Mouse (Mus musculus): ENCODE data around the gene Tspear. TPM values are rescaled to one million over a fixed set of nuclear protein-coding genes. Genes with fewer than 3 reads are reported as not detected.

Gene Tspear
- total RNA-seq, 4 experiments from 2014 or later = 0.35 to 1.1 (median 0.74) TPM

DNA sequence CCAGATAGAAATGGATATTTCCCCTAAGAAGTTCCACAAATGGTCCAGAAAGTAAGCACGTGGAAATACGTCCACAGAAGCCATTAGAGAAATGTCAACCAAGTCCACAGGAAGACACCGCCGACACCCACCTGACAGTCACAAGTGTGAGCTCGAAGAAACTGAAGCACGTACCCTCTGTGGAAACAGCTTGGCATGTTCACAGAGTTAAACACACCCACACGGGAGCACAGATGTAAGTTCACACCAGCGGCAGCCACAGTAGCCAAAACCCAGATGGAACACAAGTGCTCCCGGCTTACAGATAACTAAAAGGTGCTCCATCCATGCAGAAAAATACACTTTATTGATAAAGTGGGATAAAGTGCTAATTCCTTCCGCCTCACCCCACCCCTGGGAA is 241.0 kb downstream of the Tspear start:
- no peak for DNase-seq (ENCODE audit: low spot score in 2 of 2)

Small RNA genes within 50 kb of the gene (microRNA-seq; reads per million reads assigned to microRNA genes)
- 6.9 to 12.8 reads per million in 2 experiments for gene Mir1930

Other genes with a start within 250 kb of the Tspear start
- gene Fam207a, start 170.8 kb upstream of the Tspear start, total RNA-seq (2022) = 10 to 100 TPM; 26.6 to 32.7 (median 29.5) TPM
- gene Itgb2, start 156.3 kb upstream of the Tspear start, total RNA-seq (2022) = 10 to 100 TPM in 2 of 4 experiments, 1 to 10 TPM in 2; 3.8 to 20.4 (median 8.9) TPM
- 10 to 100 TPM; 80.9 to 92.5 (median 89.4) TPM for gene Pttg1ip, start 104.8 kb upstream of the Tspear start, total RNA-seq (2022)
- gene Sumo3, start 80.5 kb upstream of the Tspear start, total RNA-seq (2022) = 100 to 1,000 TPM; 172 to 216 (median 192) TPM
- 10 to 100 TPM; 17.1 to 31.9 (median 23.8) TPM for gene Gm49325, start 80.4 kb upstream of the Tspear start, total RNA-seq (2022)
- 10 to 100 TPM; 44.8 to 51.1 (median 49.0) TPM for gene Ube2g2, start 64.3 kb upstream of the Tspear start, total RNA-seq (2022)
- not detected for gene Gm19402, start 4.2 kb downstream of the Tspear start, total RNA-seq (2022)
- not detected for gene Gm9508, start 10.7 kb downstream of the Tspear start, total RNA-seq (2022)
- not detected for gene Gm10272, start 20.1 kb downstream of the Tspear start, total RNA-seq (2022)
- not detected for gene Gm10024, start 24.9 kb downstream of the Tspear start, total RNA-seq (2022)
- not detected for gene Gm10142, start 29.2 kb downstream of the Tspear start, total RNA-seq (2022)
- gene Krtap12-1, start 34.0 kb downstream of the Tspear start, total RNA-seq (2022) = not detected
- gene Gm10100, start 39.9 kb downstream of the Tspear start, total RNA-seq (2022) = not detected
- gene Gm18596, start 56.1 kb downstream of the Tspear start, total RNA-seq (2022) = not detected
- not detected for gene Gm9736, start 64.8 kb downstream of the Tspear start, total RNA-seq (2022)
- not detected for gene Gm3233, start 73.1 kb downstream of the Tspear start, total RNA-seq (2022)
- gene Gm3238, start 84.8 kb downstream of the Tspear start, total RNA-seq (2022) = not detected
- gene Gm7138, start 90.4 kb downstream of the Tspear start, total RNA-seq (2022) = not detected
- gene Gm3250, start 96.0 kb downstream of the Tspear start, total RNA-seq (2022) = not detected
- gene Gm7137, start 101.6 kb downstream of the Tspear start, total RNA-seq (2022) = not detected
- not detected for gene Gm9639, start 108.5 kb downstream of the Tspear start, total RNA-seq (2022)
- gene Gm19668, start 112.6 kb downstream of the Tspear start, total RNA-seq (2022) = not detected
- not detected for gene Gm9507, start 125.3 kb downstream of the Tspear start, total RNA-seq (2022)
- gene Gm2696, start 128.1 kb downstream of the Tspear start, total RNA-seq (2022) = not detected
- not detected for gene Krtap10-4, start 140.5 kb downstream of the Tspear start, total RNA-seq (2022)
- gene Krtap10-10, start 149.4 kb downstream of the Tspear start, total RNA-seq (2022) = not detected
- gene Gm36176, start 160.2 kb downstream of the Tspear start, total RNA-seq (2022) = not detected
- gene Gm10318, start 166.3 kb downstream of the Tspear start, total RNA-seq (2022) = not detected
- not detected for gene Gm3285, start 175.4 kb downstream of the Tspear start, total RNA-seq (2022)
- 10 to 100 TPM in 3 of 4 experiments, 1 to 10 TPM in 1; 9.3 to 10.8 (median 10.4) TPM for gene Lrrc3, start 216.0 kb downstream of the Tspear start, total RNA-seq (2022)

Measured in left cerebral cortex, adult 8-10 months (tissue).